Mouse (Mus musculus) embryonic stem cell, embryonic (primary cell): ENCODE measurements around the gene Pgs1.

Experiments used
- CTCF ChIA-PET, 4 experiments: fragments of 300-600 bp in 2 of 4; fragments of 350-600 bp in 2 of 4; sonication (Branson Sonifier 250); formaldehyde crosslinking; loops; one replicate each; lab custom pipeline; 2022; ENCODE audit warnings: inconsistent platforms in 2 of 4; lab: Charles Lee
- POLR2A ChIA-PET, 4 experiments: fragments of 300-600 bp in 2 of 4; fragments of 350-600 bp in 2 of 4; sonication (Branson Sonifier 250); formaldehyde crosslinking; loops; one replicate each; lab custom pipeline; 2022; ENCODE audit warnings: antibody characterized with exemption in 4 of 4, inconsistent platforms in 1 of 4; lab: Charles Lee

Pgs1 gene

GRCm38 (mm10) chr11:117982426-117982825, 3.7 kb upstream of the Pgs1 start:
- POLR2A ChIA-PET = interaction anchor here in 2 of 4 experiments (1.2 to 11.6 kb wide), 7 partner anchors 9 to 102 kb away, joined by 3 to 213 read pairs (median 5); partner anchors contain the start of gene Socs3 (in 2 of the 2)
- CTCF ChIA-PET = no interaction called here

GRCm38 (mm10) chr11:117983770-117984169, 2.3 kb upstream of the Pgs1 start:
- POLR2A ChIA-PET = interaction anchor here in 2 of 4 experiments (0.7 to 7.6 kb wide), 11 partner anchors 8 to 103 kb away, joined by 3 to 79 read pairs (median 3); partner anchors contain the start of gene Socs3 (in 1 of the 2)
- CTCF ChIA-PET = interaction anchor here in 3 of 4 experiments (0.7 to 1.3 kb wide), 4 partner anchors 9 to 232 kb away, joined by 3 read pairs; partner anchors contain the start of gene Socs3 (in 1 of the 3)

- ChIA-PET CTCF (interaction anchor here (0.6 to 2.5 kb wide), 9 partner anchors 12 to 99 kb away, joined by 3 to 13 read pairs (median 3); partner anchors contain the start of gene Socs3 (in 2 of the 4)), POLR2A (interaction anchor here in 3 of 4 experiments (0.6 to 7.6 kb wide), 31 partner anchors 9 to 126 kb away, joined by 3 to 79 read pairs (median 4); partner anchors contain the start of genes Socs3 (in 3 of the 3) and Tmem235 (in 1 of the 3))
Measured at GRCm38 (mm10) chr11:117987032-117987451, 950 bp downstream of the Pgs1 start.

GRCm38 (mm10) chr11:117987968-117988367, 1.9 kb downstream of the Pgs1 start:
- CTCF ChIA-PET = interaction anchor here in 1 of 4 experiments (1.1 to 1.9 kb wide), 2 partner anchors 18 to 31 kb away, joined by 4 to 6 read pairs; partner anchors contain the start of gene Socs3
- POLR2A ChIA-PET = interaction anchor here in 3 of 4 experiments (0.5 to 7.6 kb wide), 19 partner anchors 8 to 596 kb away, joined by 3 to 79 read pairs (median 4); partner anchors contain the start of gene Socs3 (in 3 of the 3)

- CTCF ChIA-PET = interaction anchor here in 2 of 4 experiments (0.5 to 1.9 kb wide), 7 partner anchors 18 to 77 kb away, joined by 3 to 6 read pairs (median 3); partner anchors contain the start of gene Socs3 (in 2 of the 2)
- POLR2A ChIA-PET = interaction anchor here in 3 of 4 experiments (0.6 to 7.6 kb wide), 20 partner anchors 8 to 137 kb away, joined by 3 to 79 read pairs (median 5); partner anchors contain the start of gene Socs3 (in 3 of the 3)
Measured at GRCm38 (mm10) chr11:117989241-117989640, 3.1 kb downstream of the Pgs1 start.

GRCm38 (mm10) chr11:117989926-117990325, 3.8 kb downstream of the Pgs1 start:
- ChIA-PET CTCF (interaction anchor here in 3 of 4 experiments (0.5 to 1.5 kb wide), 7 partner anchors 14 to 658 kb away, joined by 3 to 7 read pairs (median 3); partner anchors contain the start of gene Socs3 (in 2 of the 3)), POLR2A (interaction anchor here in 3 of 4 experiments (0.6 to 7.6 kb wide), 14 partner anchors 10 to 136 kb away, joined by 3 to 79 read pairs (median 5); partner anchors contain the start of gene Socs3 (in 2 of the 3))

- POLR2A ChIA-PET = interaction anchor here in 3 of 4 experiments (0.5 to 7.6 kb wide), 14 partner anchors 8 to 113 kb away, joined by 3 to 77 read pairs (median 4); partner anchors contain the start of gene Socs3 (in 3 of the 3)
- CTCF ChIA-PET = interaction anchor here in 3 of 4 experiments (0.5 to 0.9 kb wide), 3 partner anchors 22 to 702 kb away, joined by 3 read pairs; partner anchors contain the start of gene Socs3 (in 1 of the 3)
Measured at GRCm38 (mm10) chr11:117991502-117992470, 5.7 kb downstream of the Pgs1 start.

GRCm38 (mm10) chr11:117993190-117994175, 7.4 kb downstream of the Pgs1 start:
- CTCF ChIA-PET = interaction anchor here in 2 of 4 experiments (1.0 to 3.0 kb wide), 3 partner anchors 15 to 43 kb away, joined by 3 to 12 read pairs (median 3); no protein-coding TSS in a partner anchor

GRCm38 (mm10) chr11:117994250-117995057, 8.4 kb downstream of the Pgs1 start:
- CTCF ChIA-PET = interaction anchor here (0.6 to 3.0 kb wide), 8 partner anchors 14 to 191 kb away, joined by 3 to 12 read pairs (median 3); partner anchors contain the start of gene Socs3 (in 1 of the 4)
- POLR2A ChIA-PET = interaction anchor here in 3 of 4 experiments (0.6 to 6.4 kb wide), 13 partner anchors 9 to 52 kb away, joined by 3 to 46 read pairs (median 7); partner anchors contain the start of genes Socs3 (in 2 of the 3) and Pgs1 (in 1 of the 3)

More at GRCm38 (mm10) chr11:117993190-117994175, 7.4 kb downstream of the Pgs1 start:
- POLR2A ChIA-PET = interaction anchor here in 3 of 4 experiments (0.5 to 6.4 kb wide), 12 partner anchors 8 to 562 kb away, joined by 3 to 46 read pairs (median 6); partner anchors contain the start of genes Socs3 (in 2 of the 3) and Pgs1 (in 1 of the 3)

GRCm38 (mm10) chr11:117995255-117995654, 9.2 kb downstream of the Pgs1 start:
- ChIA-PET POLR2A (interaction anchor here in 3 of 4 experiments (0.6 to 6.4 kb wide), 19 partner anchors 9 to 862 kb away, joined by 3 to 46 read pairs (median 7); partner anchors contain the start of genes Socs3 (in 2 of the 3) and Pgs1 (in 1 of the 3)), CTCF (interaction anchor here in 2 of 4 experiments (0.6 to 3.0 kb wide), 7 partner anchors 13 to 88 kb away, joined by 3 to 12 read pairs (median 5); no protein-coding TSS in a partner anchor)

- ChIA-PET POLR2A (interaction anchor here in 3 of 4 experiments (0.6 to 6.4 kb wide), 30 partner anchors 8 to 862 kb away, joined by 3 to 46 read pairs (median 6); partner anchors contain the start of genes Socs3 (in 3 of the 3) and Pgs1 (in 2 of the 3)), CTCF (interaction anchor here in 3 of 4 experiments (0.6 to 3.0 kb wide), 10 partner anchors 12 to 384 kb away, joined by 3 to 12 read pairs (median 5); no protein-coding TSS in a partner anchor)
Measured at GRCm38 (mm10) chr11:117995661-117996060, 9.6 kb downstream of the Pgs1 start.

- POLR2A ChIA-PET = interaction anchor here in 3 of 4 experiments (0.6 to 6.4 kb wide), 31 partner anchors 8 to 862 kb away, joined by 3 to 46 read pairs (median 6); partner anchors contain the start of genes Socs3 (in 3 of the 3) and Pgs1 (in 2 of the 3)
- CTCF ChIA-PET = interaction anchor here in 3 of 4 experiments (0.6 to 3.0 kb wide), 11 partner anchors 12 to 384 kb away, joined by 3 to 12 read pairs (median 5); no protein-coding TSS in a partner anchor
Measured at GRCm38 (mm10) chr11:117996066-117996465, 10.0 kb downstream of the Pgs1 start.

- ChIA-PET CTCF (interaction anchor here in 3 of 4 experiments (0.5 to 2.6 kb wide), 3 partner anchors 21 to 108 kb away, joined by 3 to 10 read pairs (median 6); no protein-coding TSS in a partner anchor), POLR2A (interaction anchor here in 3 of 4 experiments (0.7 to 6.4 kb wide), 12 partner anchors 8 to 120 kb away, joined by 3 to 46 read pairs (median 5); partner anchors contain the start of gene Socs3 (in 3 of the 3))
Measured at GRCm38 (mm10) chr11:117997085-117997484, 11.0 kb downstream of the Pgs1 start.

- CTCF ChIA-PET = interaction anchor here in 1 of 4 experiments (1.1 to 1.3 kb wide), 2 partner anchors 20 to 28 kb away, joined by 3 to 4 read pairs; partner anchors contain the start of gene Socs3
- POLR2A ChIA-PET = interaction anchor here in 3 of 4 experiments (0.6 to 6.4 kb wide), 11 partner anchors 8 to 109 kb away, joined by 3 to 33 read pairs (median 3); partner anchors contain the start of gene Socs3 (in 1 of the 3)
Measured at GRCm38 (mm10) chr11:117998356-117998755, 12.3 kb downstream of the Pgs1 start.
